Mouse (Mus musculus): ENCODE measurements around the gene Gm10256. TPM values are rescaled to one million over a fixed set of nuclear protein-coding genes. Genes with fewer than 3 reads are reported as not detected.

Gene Gm10256
- 0.04 TPM in 1 of 2 replicates, not detected in the other for polyA plus RNA-seq (2012; rRNA removed)

DNA sequence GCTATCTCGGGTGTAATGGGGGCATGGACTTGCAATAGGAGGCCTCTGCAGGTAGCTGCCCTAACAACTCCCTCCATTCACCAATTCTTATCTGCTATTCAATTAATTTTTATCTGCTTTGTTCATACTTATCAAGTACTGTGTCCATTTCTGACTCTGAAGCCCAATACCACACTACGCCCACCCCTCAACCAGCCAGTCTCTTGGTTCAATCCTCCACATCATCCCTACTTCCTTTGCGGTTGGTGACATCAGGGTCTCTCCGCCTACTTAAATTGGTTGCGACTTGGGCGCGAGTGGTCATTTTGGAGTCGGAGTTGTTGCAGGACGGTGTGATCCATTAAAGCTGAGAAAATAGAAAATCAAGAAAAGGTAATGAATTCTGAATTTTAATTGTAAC lies at the start of gene Gm10256, which contains the start of gene Rbmy:
Gene Gm10256, plus strand, starts transcription at position 320 of the 400 bp plus-strand sequence.
Gene Rbmy, plus strand, starts transcription at position 301 of the 400 bp plus-strand sequence.

GRCm38 (mm10) chrY:2796105-2796504 lies 34.4 kb upstream of the Gm10256 start, which contains the start of gene Gm4064:
Gene Gm4064 (minus strand): TSS chrY:2796205.

DNA sequence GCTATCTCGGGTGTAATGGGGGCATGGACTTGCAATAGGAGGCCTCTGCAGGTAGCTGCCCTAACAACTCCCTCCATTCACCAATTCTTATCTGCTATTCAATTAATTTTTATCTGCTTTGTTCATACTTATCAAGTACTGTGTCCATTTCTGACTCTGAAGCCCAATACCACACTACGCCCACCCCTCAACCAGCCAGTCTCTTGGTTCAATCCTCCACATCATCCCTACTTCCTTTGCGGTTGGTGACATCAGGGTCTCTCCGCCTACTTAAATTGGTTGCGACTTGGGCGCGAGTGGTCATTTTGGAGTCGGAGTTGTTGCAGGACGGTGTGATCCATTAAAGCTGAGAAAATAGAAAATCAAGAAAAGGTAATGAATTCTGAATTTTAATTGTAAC lies 70.2 kb downstream of the Gm10256 start, which contains the start of gene Gm10352:
Gene Gm10352, plus strand, starts transcription at position 301 of the 400 bp plus-strand sequence.

Other genes with a start within 250 kb of the Gm10256 start
- not detected in 2 replicates for gene H2al2c, start 231.6 kb upstream of the Gm10256 start, polyA plus RNA-seq (2012; rRNA removed)
- not detected in 2 replicates for gene Sry, start 167.0 kb upstream of the Gm10256 start, polyA plus RNA-seq (2012; rRNA removed)
- gene H2al2b, start 110.0 kb upstream of the Gm10256 start, polyA plus RNA-seq (2012; rRNA removed) = not detected in 2 replicates
- gene Gm4064, start 34.5 kb upstream of the Gm10256 start, polyA plus RNA-seq (2012; rRNA removed) = not detected in 2 replicates
- not detected in 2 replicates for gene Rbmy, start within 50 bp of the Gm10256 start, polyA plus RNA-seq (2012; rRNA removed)
- gene Gm10352, start 70.3 kb downstream of the Gm10256 start, polyA plus RNA-seq (2012; rRNA removed) = 0.06 TPM in 1 of 2 replicates, not detected in the other
- not detected in 2 replicates for gene Gm29289, start 101.9 kb downstream of the Gm10256 start, polyA plus RNA-seq (2012; rRNA removed)

Measured in central nervous system, embryonic 14 days (tissue).